Mouse (Mus musculus): ENCODE measurements around the gene Zdhhc5. TPM values are rescaled to one million over a fixed set of nuclear protein-coding genes. Genes with fewer than 3 reads are reported as not detected.
A peak's percentile ranks its signal among the peaks of the same experiment; 100 is the strongest.

The Zdhhc5 gene
- polyA plus RNA-seq, 1 experiment from 2014 or later: 15.8 TPM

MicroRNA genes within 50 kb of the gene (microRNA counts, 519-probe panel; counts per million panel counts)
- 7,226 counts per million, percentile 93 among the panel's probes with 10 or more counts for microRNA mmu-miR-130a

Small RNAs within 50 kb of the gene (microRNA-seq; reads per million reads assigned to microRNA genes)
- gene Mir130a: 26,985 reads per million, percentile 98 among the genes with 10 or more reads in this experiment

Other genes starting within 250 kb of the Zdhhc5 start
- gene Tfpi, start 238.4 kb downstream of the Zdhhc5 start, polyA plus RNA-seq (2015; fragmentation: Nextera tagmentation; extraction: Ambion mirVana): 23.0 and 28.3 TPM in 2 replicates
- gene Ctnnd1, start 64.4 kb downstream of the Zdhhc5 start, polyA plus RNA-seq (2015; fragmentation: Nextera tagmentation; extraction: Ambion mirVana): 10.8 and 16.7 TPM in 2 replicates
- gene Btbd18, start 56.1 kb downstream of the Zdhhc5 start, polyA plus RNA-seq (2015; fragmentation: Nextera tagmentation; extraction: Ambion mirVana): 0.03 and 0.06 TPM in 2 replicates
- gene Selenoh, start 44.4 kb downstream of the Zdhhc5 start, polyA plus RNA-seq (2015; fragmentation: Nextera tagmentation; extraction: Ambion mirVana): 143 and 145 TPM in 2 replicates
- not detected in 2 replicates for gene Gm28635, start 37.1 kb downstream of the Zdhhc5 start, polyA plus RNA-seq (2015; fragmentation: Nextera tagmentation; extraction: Ambion mirVana)
- 22.8 and 26.2 TPM in 2 replicates for gene Med19, start 36.8 kb downstream of the Zdhhc5 start, polyA plus RNA-seq (2015; fragmentation: Nextera tagmentation; extraction: Ambion mirVana)
- 77.9 and 83.4 TPM in 2 replicates for gene Tmx2, start 36.0 kb downstream of the Zdhhc5 start, polyA plus RNA-seq (2015; fragmentation: Nextera tagmentation; extraction: Ambion mirVana)
- gene Clp1, start 12.2 kb upstream of the Zdhhc5 start, polyA plus RNA-seq (2015; fragmentation: Nextera tagmentation; extraction: Ambion mirVana): 60.3 and 69.1 TPM in 2 replicates
- gene Ypel4, start 18.9 kb upstream of the Zdhhc5 start, polyA plus RNA-seq (2015; fragmentation: Nextera tagmentation; extraction: Ambion mirVana): 57.8 and 64.2 TPM in 2 replicates
- 1.5 and 2.2 TPM in 2 replicates for gene Gm19426, start 28.5 kb upstream of the Zdhhc5 start, polyA plus RNA-seq (2015; fragmentation: Nextera tagmentation; extraction: Ambion mirVana)
- gene Serping1, start 60.3 kb upstream of the Zdhhc5 start, polyA plus RNA-seq (2015; fragmentation: Nextera tagmentation; extraction: Ambion mirVana): 34.0 and 39.6 TPM in 2 replicates
- 404 and 444 TPM in 2 replicates for gene Ube2l6, start 83.6 kb upstream of the Zdhhc5 start, polyA plus RNA-seq (2015; fragmentation: Nextera tagmentation; extraction: Ambion mirVana)
- gene Smtnl1, start 107.5 kb upstream of the Zdhhc5 start, polyA plus RNA-seq (2015; fragmentation: Nextera tagmentation; extraction: Ambion mirVana): 0.23 and 0.24 TPM in 2 replicates
- gene Timm10, start 111.8 kb upstream of the Zdhhc5 start, polyA plus RNA-seq (2015; fragmentation: Nextera tagmentation; extraction: Ambion mirVana): 46.8 and 51.5 TPM in 2 replicates
- 138 and 178 TPM in 2 replicates for gene Slc43a1, start 123.7 kb upstream of the Zdhhc5 start, polyA plus RNA-seq (2015; fragmentation: Nextera tagmentation; extraction: Ambion mirVana)
- not detected in 2 replicates for gene Rtn4rl2, start 171.5 kb upstream of the Zdhhc5 start, polyA plus RNA-seq (2015; fragmentation: Nextera tagmentation; extraction: Ambion mirVana)
- gene Slc43a3, start 221.4 kb upstream of the Zdhhc5 start, polyA plus RNA-seq (2015; fragmentation: Nextera tagmentation; extraction: Ambion mirVana): 120 and 129 TPM in 2 replicates

Data from liver, embryonic 13.5 days (tissue).